Mouse (Mus musculus): ENCODE measurements around the gene Dapk2. TPM values are rescaled to one million over a fixed set of nuclear protein-coding genes. Genes with fewer than 3 reads are reported as not detected.
A peak's percentile ranks its signal among the peaks of the same experiment; 100 is the strongest.

Gene Dapk2
- polyA plus RNA-seq, 1 experiment from 2014 or later, result 5.3 TPM

DNA sequence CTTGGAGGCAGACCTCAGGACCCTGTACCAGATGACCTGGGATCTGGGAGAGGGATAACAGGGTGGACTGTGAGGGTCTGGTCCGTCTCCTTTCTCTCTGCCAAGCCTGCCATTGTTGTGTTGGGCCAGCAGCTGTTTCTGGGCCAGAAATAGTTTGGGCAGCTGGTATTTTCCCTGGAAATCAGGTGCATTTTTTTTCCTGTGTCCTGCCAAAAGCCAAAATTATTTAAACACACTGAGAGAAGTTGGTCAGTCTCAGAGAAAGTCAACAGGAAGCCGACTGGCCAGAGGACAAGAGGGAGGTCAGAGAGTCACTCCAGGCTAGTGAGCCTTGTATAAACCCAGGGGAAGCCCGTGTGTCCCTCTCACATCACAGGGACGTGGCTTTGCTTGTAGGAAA, 87.7 kb downstream of the Dapk2 start:
- Histone ChIP-seq H3K27ac (replicated peaks) (no peak overlapping the region), H3K9me3 (no peaks in the 10 kb centered on the region), H3K27me3 (replicated peaks; ENCODE audit: low read depth, poor library complexity, severe bottlenecking) (no peaks in the 10 kb centered on the region), H3K36me3 (replicated peaks) (no peaks in the 10 kb centered on the region), H3K4me1 (peaks cover 23% of the 10 kb centered on the region), H3K4me3 (no peak overlapping the region)
- DNase-seq (ENCODE audit: low spot score), result no peak
- whole genome bisulfite sequencing, result 46% methylated on average over 4 of the region's 4 CpGs

DNA sequence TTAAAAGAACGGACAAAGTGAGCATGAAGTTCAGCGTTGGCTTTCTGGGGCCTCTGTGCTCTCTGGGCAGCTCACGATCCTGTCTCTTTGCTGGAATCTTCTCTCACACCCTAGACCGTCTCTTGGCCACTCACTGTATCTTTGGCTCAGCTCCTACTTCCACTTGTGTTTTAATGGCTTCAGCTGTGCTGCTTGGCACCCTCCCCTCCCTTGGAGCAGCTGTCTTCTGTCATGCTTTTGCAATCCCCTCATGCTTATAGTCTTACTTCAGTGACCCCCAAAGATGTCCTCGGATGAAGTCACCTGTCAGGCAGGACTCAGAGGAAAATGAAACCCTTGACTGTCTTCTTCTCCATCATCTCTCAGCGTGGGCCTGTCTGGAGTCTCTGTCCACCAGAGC, 91.3 kb downstream of the Dapk2 start:
- no peaks in the 10 kb centered on the region for H3K9me3 ChIP-seq
- H3K27ac ChIP-seq (replicated peaks), result no peak overlapping the region
- WGBS, result 95% methylated on average over 6 of the region's 6 CpGs
- no peaks in the 10 kb centered on the region for H3K27me3 ChIP-seq (replicated peaks; ENCODE audit: low read depth, poor library complexity, severe bottlenecking)
- no peak overlapping the region for H3K4me3 ChIP-seq
- no peak for DNase-seq (ENCODE audit: low spot score)
- no peaks in the 10 kb centered on the region for H3K36me3 ChIP-seq (replicated peaks)
- peaks cover 26% of the 10 kb centered on the region for H3K4me1 ChIP-seq

DNA sequence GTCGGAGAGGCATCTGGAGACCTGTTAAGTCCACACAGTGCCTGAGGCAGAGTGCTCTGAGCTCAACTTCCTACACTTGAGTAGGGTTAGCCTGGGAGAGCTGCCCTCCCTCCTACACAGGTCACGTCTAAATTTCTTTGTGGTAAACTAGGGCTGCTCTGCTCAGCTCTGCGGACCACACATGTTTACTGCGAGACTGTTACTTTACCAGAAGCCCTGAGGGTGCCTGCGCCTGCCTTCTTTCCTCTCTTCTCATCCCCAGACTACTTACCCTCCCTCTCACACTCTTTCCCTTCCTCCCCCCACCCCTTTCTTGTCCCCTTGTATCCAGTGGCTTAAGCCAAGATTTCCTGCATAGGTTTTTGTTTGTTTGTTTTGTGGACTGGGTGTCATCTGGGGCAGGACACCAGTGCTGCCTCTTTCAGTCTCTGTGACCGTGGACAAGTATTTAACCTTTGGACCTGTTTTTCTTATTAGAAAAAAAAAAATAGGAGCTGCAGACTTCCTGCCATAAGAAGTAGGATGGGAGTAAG, 93.2 kb downstream of the Dapk2 start:
- peak; percentile 42 for DNase-seq (ENCODE audit: low spot score)
- Histone ChIP-seq H3K36me3 (replicated peaks) (no peaks in the 10 kb centered on the region), H3K27ac (replicated peaks) (peak overlapping the region; percentile 49), H3K9me3 (no peaks in the 10 kb centered on the region), H3K27me3 (replicated peaks; ENCODE audit: low read depth, poor library complexity, severe bottlenecking) (no peaks in the 10 kb centered on the region), H3K4me1 (peaks cover 18% of the 10 kb centered on the region), H3K4me3 (no peak overlapping the region)
- WGBS, result 20% methylated on average over 6 of the region's 6 CpGs

DNA sequence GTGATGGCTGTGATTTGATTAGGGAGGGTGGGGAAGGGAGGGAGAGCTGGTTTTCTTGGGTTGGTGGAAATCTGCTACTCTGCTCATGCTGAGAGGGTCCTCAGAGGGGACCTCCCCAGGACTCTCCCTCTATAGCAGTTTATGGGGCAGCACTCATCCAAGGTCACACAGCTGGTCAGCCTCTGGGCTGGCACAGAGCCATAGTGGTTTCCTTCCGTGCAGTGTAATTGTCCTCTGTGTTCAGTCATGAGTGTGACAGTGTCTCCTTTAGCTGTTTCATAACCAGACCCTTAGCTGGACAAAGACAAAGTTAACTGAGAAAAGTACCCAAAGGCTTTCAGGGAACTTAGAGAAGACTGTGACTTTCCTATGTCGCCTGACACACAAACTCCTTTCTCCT, 103.7 kb downstream of the Dapk2 start:
- DNase-seq (ENCODE audit: low spot score), result no peak
- peaks cover 9% of the 10 kb centered on the region for H3K4me1 ChIP-seq
- no peak overlapping the region for H3K27ac ChIP-seq (replicated peaks)
- H3K36me3 ChIP-seq (replicated peaks), result no peaks in the 10 kb centered on the region
- H3K4me3 ChIP-seq, result no peak overlapping the region
- H3K9me3 ChIP-seq, result no peaks in the 10 kb centered on the region
- no peaks in the 10 kb centered on the region for H3K27me3 ChIP-seq (replicated peaks; ENCODE audit: low read depth, poor library complexity, severe bottlenecking)
- WGBS, result 86% methylated on average over 2 of the region's 2 CpGs

DNA sequence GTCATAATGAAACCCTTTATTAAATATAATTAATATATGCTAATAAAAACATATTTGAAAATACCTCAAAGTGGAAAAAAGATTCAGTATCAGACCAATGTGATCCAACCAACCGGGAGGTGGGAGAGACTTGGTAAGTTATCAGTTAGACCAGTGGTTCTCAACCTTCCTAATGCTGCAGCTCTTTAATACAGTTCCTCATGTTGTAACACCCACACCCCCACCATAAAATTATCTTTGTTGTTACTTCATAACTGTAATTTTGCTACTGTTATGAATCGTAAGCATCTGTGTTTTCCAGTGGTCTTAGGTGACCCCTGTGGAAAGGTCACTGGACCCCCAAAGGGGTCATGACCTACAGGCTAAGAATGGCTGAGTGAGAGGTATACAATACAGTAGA, 105.7 kb downstream of the Dapk2 start:
- H3K27ac ChIP-seq (replicated peaks), result no peak overlapping the region
- 83% methylated on average over 2 of the region's 2 CpGs for WGBS

DNA sequence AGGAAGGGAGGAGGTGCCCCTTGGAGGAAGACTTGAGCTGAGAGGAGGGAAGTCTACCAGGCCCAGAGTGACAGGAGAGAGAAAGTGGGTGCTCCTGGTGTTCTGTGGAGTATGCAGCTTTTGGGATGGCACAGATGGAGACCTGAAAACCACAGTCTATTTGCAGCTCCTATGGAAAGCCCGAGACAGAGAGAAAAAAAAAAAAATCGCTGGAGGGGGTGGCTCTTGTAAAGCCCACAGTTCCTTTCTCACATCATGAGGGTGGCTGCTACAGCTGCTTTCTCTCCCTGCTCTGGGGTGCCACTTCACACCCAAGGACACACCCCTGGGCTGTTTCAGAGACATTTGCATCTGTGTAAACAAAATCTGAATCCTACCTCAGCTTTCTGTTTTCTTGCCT, 107.6 kb downstream of the Dapk2 start:
- Histone ChIP-seq H3K4me1 (peaks cover 5% of the 10 kb centered on the region), H3K36me3 (replicated peaks) (no peaks in the 10 kb centered on the region), H3K9me3 (no peaks in the 10 kb centered on the region), H3K4me3 (no peak overlapping the region), H3K27me3 (replicated peaks; ENCODE audit: low read depth, poor library complexity, severe bottlenecking) (no peaks in the 10 kb centered on the region), H3K27ac (replicated peaks) (no peak overlapping the region)
- 55% methylated on average over 2 of the region's 2 CpGs for WGBS
- DNase-seq (ENCODE audit: low spot score), result no peak

More for the DNA sequence above, 105.7 kb downstream of the Dapk2 start:
- Histone ChIP-seq H3K4me3 (no peak overlapping the region), H3K4me1 (peaks cover 5% of the 10 kb centered on the region), H3K36me3 (replicated peaks) (no peaks in the 10 kb centered on the region), H3K9me3 (no peaks in the 10 kb centered on the region), H3K27me3 (replicated peaks; ENCODE audit: low read depth, poor library complexity, severe bottlenecking) (no peaks in the 10 kb centered on the region)
- no peak for DNase-seq (ENCODE audit: low spot score)

DNA sequence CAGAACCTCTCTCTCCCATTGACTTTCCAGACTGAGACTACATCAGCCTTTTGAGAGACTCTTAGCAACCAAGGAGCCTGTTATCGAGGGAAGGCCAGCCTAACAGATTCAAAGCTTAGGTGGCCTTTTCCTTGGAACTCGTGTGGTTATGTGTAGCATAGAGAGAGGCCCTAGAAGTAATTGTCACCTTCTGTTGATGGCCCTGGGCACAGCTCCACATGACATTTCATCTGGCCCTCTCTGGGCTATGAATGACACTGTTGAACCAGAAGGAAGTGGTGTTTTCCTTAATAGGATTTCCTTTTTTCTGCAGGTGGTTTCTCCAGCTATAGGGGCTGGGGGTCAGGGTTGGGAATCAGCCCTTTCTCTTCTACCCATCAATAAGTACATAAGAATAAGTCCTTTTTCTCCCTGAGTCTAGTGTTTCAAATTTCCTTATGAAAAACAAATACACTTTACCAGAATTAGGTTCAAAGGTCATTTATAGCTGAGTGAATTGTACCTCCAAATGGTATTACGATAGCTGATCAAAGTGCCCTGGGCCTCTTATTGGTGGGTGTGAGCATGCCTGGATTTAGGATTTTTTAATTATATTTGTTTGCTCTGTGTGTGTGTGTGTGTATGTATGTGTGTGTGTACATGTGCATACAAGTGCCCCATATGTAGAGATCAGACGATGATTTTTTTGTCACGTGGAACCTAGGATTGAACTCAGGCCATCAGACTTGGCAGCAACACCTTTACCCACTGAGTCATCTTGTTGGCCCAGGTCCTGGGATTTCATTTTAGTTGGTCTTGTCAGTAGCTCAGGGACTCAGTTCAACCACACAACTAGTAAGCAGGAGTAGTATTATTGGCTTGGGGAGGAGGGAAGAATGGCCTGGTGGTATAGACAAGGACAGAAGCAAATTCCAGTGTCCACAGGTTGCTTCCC, 108.5 kb downstream of the Dapk2 start:
- no peaks in the 10 kb centered on the region; the same call in 1 of the 2 replicates for H3K27me3 ChIP-seq (replicated peaks; ENCODE audit: low read depth, poor library complexity, severe bottlenecking)
- H3K9me3 ChIP-seq, result no peaks in the 10 kb centered on the region
- H3K36me3 ChIP-seq (replicated peaks), result no peaks in the 10 kb centered on the region
- no peak overlapping the region for H3K4me3 ChIP-seq
- peaks cover 11% of the 10 kb centered on the region for H3K4me1 ChIP-seq
- no peak overlapping the region for H3K27ac ChIP-seq (replicated peaks)
- no peak for DNase-seq (ENCODE audit: low spot score)
- 71% methylated on average over 5 of the region's 5 CpGs for WGBS

DNA sequence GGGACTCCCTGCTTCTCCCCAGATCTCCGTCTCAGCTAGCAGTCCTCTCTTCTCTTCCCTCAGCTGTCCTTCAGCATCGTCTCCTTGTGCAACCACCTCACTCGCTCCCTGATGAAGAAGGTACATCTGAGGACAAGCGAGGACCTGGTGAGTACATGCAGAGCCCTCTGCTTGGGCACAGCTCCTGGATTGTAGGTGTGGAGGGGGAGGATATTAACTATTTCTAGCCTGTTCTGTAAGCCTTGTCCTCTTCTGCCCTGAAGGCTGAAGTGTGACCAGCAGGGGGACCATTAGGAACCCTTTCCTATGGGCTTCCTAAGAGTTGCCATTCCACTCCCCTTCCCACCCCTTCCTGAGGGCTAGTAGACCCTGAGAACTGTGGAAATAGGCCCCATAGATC, 110.8 kb downstream of the Dapk2 start:
- Histone ChIP-seq H3K4me3 (no peak overlapping the region), H3K9me3 (no peaks in the 10 kb centered on the region), H3K27me3 (replicated peaks; ENCODE audit: low read depth, poor library complexity, severe bottlenecking) (no peaks in the 10 kb centered on the region; the same call in 1 of the 2 replicates), H3K4me1 (peaks cover 18% of the 10 kb centered on the region), H3K27ac (replicated peaks) (0 out of 2 replicates have a peak overlapping the region, but pooled peaks have one; percentile 24), H3K36me3 (replicated peaks) (no peaks in the 10 kb centered on the region)
- WGBS, result 81% methylated on average over 4 of the region's 4 CpGs
- DNase-seq (ENCODE audit: low spot score), result no peak

DNA sequence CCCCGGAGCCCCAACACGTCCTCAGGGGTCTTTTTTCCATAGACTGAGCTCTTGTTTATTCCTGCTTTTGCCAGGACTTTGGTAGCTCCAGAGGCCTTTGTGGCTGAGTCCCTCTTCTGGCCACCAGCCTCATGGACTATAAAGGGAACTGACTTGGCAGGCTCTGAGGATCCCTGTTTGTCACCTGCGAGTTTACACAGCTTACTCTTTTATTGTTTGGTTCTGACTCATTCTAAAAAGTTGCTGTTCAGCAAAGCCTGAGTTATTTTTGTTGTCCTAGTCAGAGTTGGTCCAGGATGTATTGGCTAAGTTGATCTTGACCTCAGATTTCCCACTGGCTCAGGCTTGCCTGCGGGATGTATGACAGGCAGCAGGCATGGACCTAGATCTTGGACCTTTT, 112.0 kb downstream of the Dapk2 start:
- no peak for DNase-seq (ENCODE audit: low spot score)
- 77% methylated on average over 4 of the region's 4 CpGs for whole genome bisulfite sequencing
- Histone ChIP-seq H3K4me1 (peaks cover 26% of the 10 kb centered on the region), H3K9me3 (no peaks in the 10 kb centered on the region), H3K27ac (replicated peaks) (no peak overlapping the region), H3K4me3 (no peak overlapping the region), H3K27me3 (replicated peaks; ENCODE audit: low read depth, poor library complexity, severe bottlenecking) (peaks cover 7% of the 10 kb centered on the region; the same call in 1 of the 2 replicates), H3K36me3 (replicated peaks) (no peaks in the 10 kb centered on the region)

DNA sequence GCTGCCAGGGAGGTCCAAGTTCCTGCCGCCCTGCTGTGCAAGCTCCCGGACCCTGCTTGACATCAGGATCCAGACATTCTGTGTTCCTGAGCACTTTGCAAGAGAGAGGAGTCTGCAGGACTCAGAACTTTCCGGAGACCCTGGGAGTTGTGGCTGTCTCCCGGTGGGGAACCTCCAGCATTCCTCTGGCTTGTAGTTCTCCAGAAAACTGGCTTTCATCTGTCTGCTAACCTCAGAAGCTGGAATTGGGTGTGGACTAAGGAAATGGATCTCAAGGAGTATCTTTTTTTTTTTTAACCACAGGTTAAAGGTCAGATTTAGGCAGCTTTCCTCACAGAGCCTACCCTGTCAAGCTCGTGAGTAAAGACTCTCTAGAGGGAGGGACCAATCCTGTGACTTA, 113.7 kb downstream of the Dapk2 start:
- Histone ChIP-seq H3K4me1 (peaks cover 38% of the 10 kb centered on the region), H3K36me3 (replicated peaks) (no peaks in the 10 kb centered on the region), H3K9me3 (no peaks in the 10 kb centered on the region), H3K27me3 (replicated peaks; ENCODE audit: low read depth, poor library complexity, severe bottlenecking) (peaks cover 7% of the 10 kb centered on the region; the same call in 1 of the 2 replicates), H3K4me3 (no peak overlapping the region), H3K27ac (replicated peaks) (peak overlapping the region; percentile 48; the same call in 1 of the 2 replicates)
- WGBS, result 25% methylated on average over 5 of the region's 5 CpGs
- DNase-seq (ENCODE audit: low spot score), result no peak

DNA sequence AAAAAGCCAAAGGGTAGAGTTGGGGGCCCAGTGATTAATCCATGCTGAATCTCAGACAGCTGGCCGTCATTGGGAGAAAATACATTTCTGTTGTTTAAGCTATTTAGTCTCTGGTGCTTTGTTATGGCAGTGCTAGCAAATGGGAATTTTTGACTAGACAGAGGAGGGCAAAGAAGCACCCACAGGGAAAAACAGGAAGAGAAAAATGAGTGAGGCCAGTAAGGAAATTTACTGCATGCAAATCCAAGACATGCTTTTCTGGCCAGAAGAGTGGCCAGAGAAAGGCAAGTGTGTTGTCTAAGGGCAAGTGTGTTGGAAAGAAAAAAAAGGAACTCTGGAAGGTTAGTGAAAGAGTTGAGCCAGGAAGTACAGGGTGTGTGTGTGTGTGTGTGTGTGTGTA, 115.6 kb downstream of the Dapk2 start:
- no peak overlapping the region for H3K4me3 ChIP-seq
- H3K36me3 ChIP-seq (replicated peaks), result no peaks in the 10 kb centered on the region
- 90% methylated on average over 1 of the region's 1 CpGs for WGBS
- H3K27me3 ChIP-seq (replicated peaks; ENCODE audit: low read depth, poor library complexity, severe bottlenecking), result peaks cover 7% of the 10 kb centered on the region
- peaks cover 49% of the 10 kb centered on the region for H3K4me1 ChIP-seq
- H3K9me3 ChIP-seq, result no peaks in the 10 kb centered on the region
- no peak overlapping the region for H3K27ac ChIP-seq (replicated peaks)
- DNase-seq (ENCODE audit: low spot score), result no peak

DNA sequence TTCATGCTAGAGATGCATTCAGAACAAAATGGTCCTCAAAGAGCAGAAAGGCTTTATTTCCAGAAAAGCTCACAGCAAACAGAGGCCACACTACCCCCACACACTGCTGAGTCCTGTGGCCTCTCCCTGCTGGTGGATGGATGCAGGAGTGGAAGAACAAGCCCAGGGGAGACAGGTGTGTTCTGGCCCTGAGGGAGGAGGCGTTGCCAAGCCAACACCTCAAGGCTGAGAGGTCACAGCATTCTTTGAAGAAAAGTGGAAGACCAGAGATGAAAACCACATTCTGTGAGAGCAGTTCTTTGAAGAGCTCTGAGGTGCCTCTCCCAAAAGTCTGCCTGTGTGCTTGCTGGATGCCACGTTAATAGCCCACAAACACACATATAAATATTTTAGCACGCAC, 116.6 kb downstream of the Dapk2 start:
- Histone ChIP-seq H3K4me3 (no peak overlapping the region), H3K36me3 (replicated peaks) (no peaks in the 10 kb centered on the region), H3K27ac (replicated peaks) (no peak overlapping the region), H3K9me3 (no peaks in the 10 kb centered on the region), H3K4me1 (peaks cover 51% of the 10 kb centered on the region), H3K27me3 (replicated peaks; ENCODE audit: low read depth, poor library complexity, severe bottlenecking) (peaks cover 10% of the 10 kb centered on the region)
- DNase-seq (ENCODE audit: low spot score), result no peak
- 50% methylated on average over 3 of the region's 3 CpGs for WGBS

All from embryonic facial prominence, embryonic 10.5 days (tissue).